Mouse (Mus musculus): ENCODE measurements around the gene Gm49333.
A peak's percentile ranks its signal among the peaks of the same experiment; 100 is the strongest.

Gm49333 gene

DNA sequence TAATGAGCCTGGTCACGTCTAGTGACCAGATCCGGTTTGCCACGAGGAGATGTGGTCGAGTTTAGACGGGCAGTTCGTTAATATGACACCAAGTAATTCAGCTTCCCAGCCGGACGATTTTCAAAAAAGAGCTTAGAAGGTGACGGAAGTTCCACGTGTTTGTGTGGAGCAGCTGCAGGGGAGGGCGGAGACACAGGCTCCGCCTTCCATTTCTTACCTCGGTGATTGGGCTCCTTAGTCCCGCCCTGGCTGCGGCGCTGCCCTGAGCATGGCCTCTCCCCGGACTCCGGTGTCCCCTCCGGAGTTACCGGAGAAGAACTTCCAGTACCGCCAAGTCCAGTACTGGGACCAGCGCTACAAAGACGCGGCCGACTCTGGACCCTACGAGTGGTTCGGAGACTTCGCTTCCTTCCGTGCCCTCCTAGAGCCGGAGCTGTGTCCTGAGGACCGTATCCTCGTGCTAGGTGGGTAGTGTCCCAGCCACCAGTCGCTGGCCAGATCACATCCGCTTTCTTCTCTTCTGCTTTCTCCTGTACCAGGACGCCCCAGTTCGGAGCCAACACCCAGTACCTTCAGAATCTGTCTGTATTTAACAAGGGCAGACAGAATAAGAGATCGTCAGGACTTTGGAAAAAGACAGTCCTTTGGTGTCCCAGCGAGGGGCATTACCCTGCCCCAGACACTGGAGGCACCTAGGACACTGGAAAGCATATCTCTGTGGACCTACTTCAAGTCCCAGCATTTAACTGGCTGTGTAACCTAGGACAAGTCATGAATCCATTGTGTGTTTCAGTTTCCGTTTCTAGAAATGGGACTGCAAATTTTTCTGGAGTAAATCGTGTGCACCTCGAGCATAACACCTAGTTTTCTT lies at the start of gene Gm49333, which contains the start of the genes Eef1akmt4 and Alg3:
Gene Gm49333, plus strand, starts transcription at position 254 of the 871 bp plus-strand sequence.
Gene Eef1akmt4, plus strand, starts transcription at position 237 of the 871 bp plus-strand sequence.
Gene Alg3, minus strand, starts transcription at position 379 of the 871 bp plus-strand sequence.
- peak; percentile 80 to 84 for DNase-seq

GRCm38 (mm10) chr16:20565075-20565474 lies 46.3 kb upstream of the Gm49333 start:
- DNase-seq: no peak

- DNase-seq: peak; percentile 35 to 38
Measured at GRCm38 (mm10) chr16:20589366-20589938, 22.0 kb upstream of the Gm49333 start, which contains the start of gene Vwa5b2. Gene Vwa5b2 (plus strand): TSS chr16:20589471.

DNA sequence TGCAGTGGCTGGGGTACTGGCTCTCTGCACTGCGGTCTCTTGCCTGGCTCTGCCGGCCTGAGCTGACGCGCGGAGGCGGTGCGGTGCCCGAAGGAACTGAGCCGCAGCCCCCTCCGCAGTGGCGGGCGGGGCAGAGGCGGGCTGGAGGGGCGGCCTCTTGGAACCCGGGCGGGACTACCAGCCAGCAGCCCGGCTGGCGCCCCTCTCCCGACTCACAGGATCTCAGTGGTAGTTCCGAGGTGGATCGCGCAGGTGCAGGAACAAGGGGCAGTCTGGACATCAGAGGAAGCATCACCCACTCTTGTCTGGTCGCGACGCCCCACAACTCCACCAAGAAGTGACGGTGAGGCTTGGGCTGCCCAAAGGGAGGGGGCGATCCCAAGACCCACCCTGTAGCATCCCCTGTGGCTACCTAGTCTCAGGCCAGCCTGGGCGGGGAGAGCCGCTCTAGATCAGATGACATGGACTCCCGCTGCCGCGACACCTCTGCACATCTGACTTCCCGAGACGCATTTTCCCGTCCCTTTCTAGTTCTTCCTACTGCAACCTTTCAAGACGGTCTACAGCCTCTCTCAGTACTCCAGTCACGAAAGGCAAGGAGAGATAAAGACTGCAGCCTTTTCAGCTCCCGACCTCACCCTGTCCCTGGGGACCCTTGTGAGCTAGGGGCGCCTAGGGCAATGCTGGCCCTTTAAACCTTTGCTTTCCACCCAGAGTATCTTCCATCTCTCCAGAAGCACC lies 21.3 kb upstream of the Gm49333 start:
- DNase-seq: peak; percentile 65 to 75

DNA sequence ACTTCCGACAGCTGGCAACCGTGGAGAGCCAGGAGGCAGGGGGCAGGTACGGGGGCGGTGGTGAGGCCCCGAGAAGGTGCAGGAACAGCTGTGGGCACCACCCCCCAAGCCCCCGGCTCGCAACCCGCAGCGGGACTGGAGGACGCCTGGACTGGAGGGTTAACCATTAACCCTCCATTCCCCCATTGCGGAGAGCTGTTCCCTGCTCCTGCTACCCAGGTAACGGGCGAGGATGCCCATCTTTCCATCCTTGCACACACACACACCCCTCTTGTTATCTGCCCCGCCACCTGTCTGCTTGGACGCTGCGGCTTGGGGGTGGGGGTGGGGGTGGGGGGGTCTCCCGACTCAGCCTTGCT lies 20.8 kb upstream of the Gm49333 start:
- no peak for DNase-seq

- DNase-seq: peak; percentile 12 to 15
Measured at GRCm38 (mm10) chr16:20591076-20591705, 20.2 kb upstream of the Gm49333 start.

- no peak for DNase-seq
Measured at GRCm38 (mm10) chr16:20595060-20595673, 16.2 kb upstream of the Gm49333 start.

- DNase-seq: no peak
Measured at GRCm38 (mm10) chr16:20595737-20596136, 15.7 kb upstream of the Gm49333 start.

DNA sequence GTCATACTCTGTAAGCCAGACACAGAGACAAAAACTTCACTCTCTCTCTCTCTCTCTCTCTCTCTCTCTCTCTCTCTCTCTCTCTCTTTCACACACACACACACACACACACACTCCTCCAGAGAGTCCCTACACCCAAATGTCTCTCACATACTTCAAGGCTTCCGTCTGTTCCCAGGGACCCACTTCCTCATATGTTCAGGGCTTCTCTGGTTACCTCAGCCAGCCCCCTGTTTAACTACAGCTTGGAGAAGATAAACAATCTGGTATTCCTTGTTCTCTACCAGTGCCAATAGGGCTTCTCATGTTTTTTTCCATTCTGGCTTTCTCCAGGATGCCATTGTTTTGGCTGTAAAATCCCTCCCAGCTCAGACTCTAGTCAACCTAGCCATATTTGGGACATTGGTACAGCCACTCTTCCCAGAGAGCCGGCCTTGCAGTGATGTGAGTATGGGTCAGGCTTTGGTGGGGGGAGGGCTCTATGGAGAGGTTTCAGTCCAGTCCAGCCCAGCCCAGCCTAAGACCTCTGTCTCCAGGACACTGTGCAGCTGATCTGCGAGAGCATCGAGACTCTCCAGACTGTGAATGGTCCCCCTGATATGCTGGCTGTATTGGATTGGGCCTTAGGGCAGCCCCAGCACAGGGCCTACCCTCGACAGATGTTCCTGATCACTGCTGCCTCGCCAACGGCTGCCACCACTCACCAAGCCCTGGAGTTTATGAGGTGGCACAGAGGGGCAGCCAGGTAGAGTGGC lies 14.5 kb upstream of the Gm49333 start:
- no peak for DNase-seq

- no peak for DNase-seq
Measured at GRCm38 (mm10) chr16:20600511-20600910, 10.9 kb upstream of the Gm49333 start.

GRCm38 (mm10) chr16:20604705-20605104 lies 6.7 kb upstream of the Gm49333 start:
- DNase-seq: no peak

GRCm38 (mm10) chr16:20610501-20611356 lies 681 bp upstream of the Gm49333 start:
- DNase-seq: peak; percentile 83 to 84

- peak; percentile 48 to 49 for DNase-seq
Measured at GRCm38 (mm10) chr16:20619541-20620398, 8.4 kb downstream of the Gm49333 start.

DNA sequence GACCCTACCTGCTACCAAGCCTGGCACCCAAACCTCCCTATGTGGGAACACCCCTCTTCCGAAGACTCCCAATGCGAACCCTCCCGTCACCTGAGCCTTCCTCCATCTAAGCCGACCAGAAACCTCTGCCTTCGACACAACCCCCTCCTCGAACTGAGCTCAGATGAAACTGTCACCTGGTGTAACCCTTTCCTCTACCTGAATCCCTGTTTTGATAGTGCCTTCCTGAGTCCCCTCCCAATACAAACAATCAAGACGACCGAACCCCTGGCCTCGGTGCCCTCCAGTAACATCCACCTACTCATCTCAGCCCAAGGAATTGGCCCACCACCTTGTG lies 9.0 kb downstream of the Gm49333 start:
- DNase-seq: no peak

DNA sequence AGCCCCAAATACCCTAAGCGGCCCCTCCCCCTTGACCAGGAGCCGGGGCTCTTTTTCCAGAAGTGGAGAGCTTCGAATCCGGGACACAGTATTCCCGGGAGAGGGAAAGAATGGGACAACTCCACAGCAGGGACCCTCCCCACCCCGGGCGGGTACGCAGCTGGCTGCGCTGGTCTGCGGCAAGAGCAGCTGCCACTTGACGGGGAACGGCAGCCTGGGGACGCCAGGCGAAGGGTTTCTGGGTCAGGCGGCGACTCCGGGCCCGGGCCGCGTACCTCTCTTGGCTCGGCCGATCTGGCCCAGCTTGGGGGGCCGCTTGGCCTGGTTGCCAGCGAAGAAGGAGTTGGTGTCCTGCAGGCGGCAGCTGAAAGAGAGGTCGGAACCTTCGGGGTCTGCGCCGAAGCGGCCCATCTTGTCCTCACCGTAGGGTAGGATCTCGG lies 9.4 kb downstream of the Gm49333 start:
- DNase-seq: no peak

GRCm38 (mm10) chr16:20621191-20621990 lies 10.0 kb downstream of the Gm49333 start, which contains the start of gene Camk2n2:
Gene Camk2n2 (minus strand): TSS chr16:20621287.
- DNase-seq: peak; percentile 86 to 92

GRCm38 (mm10) chr16:20621991-20622685 lies 10.7 kb downstream of the Gm49333 start:
- DNase-seq: peak; percentile 76 to 82

DNA sequence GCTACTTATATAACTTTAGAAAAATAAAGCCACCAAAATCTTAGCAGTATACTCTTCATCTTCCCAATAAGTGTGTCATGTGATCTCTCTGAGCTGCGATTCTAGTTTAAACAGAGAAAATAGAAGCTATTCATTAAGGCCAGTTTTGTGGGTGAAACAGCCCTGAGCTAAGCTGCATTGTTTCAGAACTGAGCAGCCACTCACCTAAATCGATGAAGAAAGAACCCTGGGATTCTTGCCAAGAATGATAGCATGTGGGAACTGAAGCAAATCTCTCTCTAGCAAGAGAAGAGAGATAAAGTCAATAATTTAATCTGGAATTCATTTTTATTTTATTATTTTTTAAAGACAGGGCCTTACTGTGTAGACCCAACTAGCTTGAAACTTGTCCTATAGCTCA lies 11.8 kb downstream of the Gm49333 start:
- DNase-seq: no peak

All from cerebellum, postnatal 25 days (tissue).